Mouse (Mus musculus) heart, postnatal 36 days (tissue): ENCODE data around the gene Slc2a4. TPM values are rescaled to one million over a fixed set of nuclear protein-coding genes. Genes with fewer than 3 reads are reported as not detected.
"Not testable (repeated sequence)": the region's sequence is repeated elsewhere in the genome, so short reads cannot be mapped to it uniquely, and the experiment has no call there.

Experiments used
- DNase-seq, 2 experiments: peaks; one replicate each; pipeline ENCODE4 v3.0.0; 2021 to 2022
- intact Hi-C: fragments of 180-260 bp; cut with DNase I; formaldehyde crosslinking; loops from one replicate; pipeline ENCODE4 v1.15.1; 2025
- total RNA-seq, 2 experiments: library from RNA; stranded (reverse); gene quantifications; 2 replicates each; pipeline ENCODE4 v1.2.3; 2021

The Slc2a4 gene
- total RNA-seq, 2 experiments from 2014 or later = 385 to 406 TPM

- intact Hi-C loops = no loop called here
- DNase-seq = no peak
These were observed 20.5 kb downstream of the Slc2a4 start for GRCm38 (mm10) chr11:69927501-69927900.

- DNase-seq = no peak
- intact Hi-C loops = no loop called here
These were observed 25.2 kb downstream of the Slc2a4 start for GRCm38 (mm10) chr11:69922796-69923195.

- DNase-seq = no peak
- intact Hi-C loops = no loop called here
These were observed 25.8 kb downstream of the Slc2a4 start for GRCm38 (mm10) chr11:69922012-69922756.

GRCm38 (mm10) chr11:69921114-69922011, 26.6 kb downstream of the Slc2a4 start, which contains the start of gene Eif5a:
Gene Eif5a (minus strand): TSS chr11:69921958.
- peak; percentile 100 for DNase-seq
- intact Hi-C loops = loop anchor here (1.0 to 2.0 kb wide), 3 partner anchors 41 to 163 kb away; partner anchors contain the start of genes Ctdnep1, Kctd11 and Polr2a

GRCm38 (mm10) chr11:69920266-69921031, 27.5 kb downstream of the Slc2a4 start:
- intact Hi-C loops = loop anchor here (1.0 to 2.0 kb wide), 3 partner anchors 40 to 162 kb away; partner anchors contain the start of genes Ctdnep1, Kctd11 and Polr2a
- peak in 1 of 2 experiments; percentile 32 for DNase-seq

GRCm38 (mm10) chr11:69919661-69920265, 28.2 kb downstream of the Slc2a4 start:
- intact Hi-C loops = loop anchor here (2.0 kb wide), 3 partner anchors 17 to 61 kb away; partner anchors contain the start of genes Ctdnep1 and Kctd11
- DNase-seq = peak; percentile 76 to 83

GRCm38 (mm10) chr11:69919053-69919452, 28.9 kb downstream of the Slc2a4 start:
- intact Hi-C loops = loop anchor here (2.0 kb wide), 1 partner anchor 16 kb away; no protein-coding TSS in a partner anchor
- no peak for DNase-seq

- intact Hi-C loops = loop anchor here (2.0 kb wide), 1 partner anchor 15 kb away; no protein-coding TSS in a partner anchor
- DNase-seq = no peak
These were observed 29.9 kb downstream of the Slc2a4 start for GRCm38 (mm10) chr11:69918118-69918517.

- intact Hi-C loops = no loop called here
- no peak for DNase-seq
These were observed 30.5 kb downstream of the Slc2a4 start for GRCm38 (mm10) chr11:69917379-69917948.

- DNase-seq, intact Hi-C loops: not testable (repeated sequence)
These were observed 31.2 kb downstream of the Slc2a4 start for GRCm38 (mm10) chr11:69916652-69917378.

GRCm38 (mm10) chr11:69915667-69916627, 32.0 kb downstream of the Slc2a4 start:
- intact Hi-C loops = no loop called here
- no peak for DNase-seq

- intact Hi-C loops = no loop called here
- DNase-seq = no peak
These were observed 33.0 kb downstream of the Slc2a4 start for GRCm38 (mm10) chr11:69914917-69915430.

- intact Hi-C loops = no loop called here
- no peak for DNase-seq
These were observed 33.6 kb downstream of the Slc2a4 start for GRCm38 (mm10) chr11:69914372-69914764.

- peak; percentile 93 to 94 for DNase-seq
- intact Hi-C loops = no loop called here
These were observed 34.2 kb downstream of the Slc2a4 start, which contains the start of gene Gps2 for GRCm38 (mm10) chr11:69913554-69914371. Gene Gps2 (plus strand): TSS chr11:69913888.

GRCm38 (mm10) chr11:69912716-69913530, 35.1 kb downstream of the Slc2a4 start:
- no peak for DNase-seq
- intact Hi-C loops = no loop called here

- no peak for DNase-seq
- intact Hi-C loops = no loop called here
These were observed 36.3 kb downstream of the Slc2a4 start for GRCm38 (mm10) chr11:69911701-69912100.
